Mouse (Mus musculus) adrenal gland, adult 18-20 months (tissue): Measurements from ENCODE around the gene Med16. TPM values are rescaled to one million over a fixed set of nuclear protein-coding genes. Genes with fewer than 3 reads are reported as not detected.

Experiments
- DNase-seq, 2 experiments: peaks; one replicate each; pipeline ENCODE4 v3.0.0; 2021 to 2022; ENCODE audit warnings: low spot score in 2 of 2
- total RNA-seq, 2 experiments: library from RNA; stranded (reverse); gene quantifications; 1 replicate in 1 of 2; 2 replicates in 1 of 2; pipeline ENCODE4 v1.2.3; 2021

Med16 gene
- total RNA-seq, 2 experiments from 2014 or later, result 32.7 to 40.7 TPM

GRCm38 (mm10) chr10:79918231-79919078 is 9.7 kb upstream of the Med16 start:
- no peak for DNase-seq

- DNase-seq, result no peak
Observed at GRCm38 (mm10) chr10:79917532-79918100, 8.9 kb upstream of the Med16 start.

GRCm38 (mm10) chr10:79916808-79917531 is 8.2 kb upstream of the Med16 start, which contains the start of gene Kiss1r:
Gene Kiss1r, plus strand, starts transcription at chr10:79916971.
- DNase-seq, result peak; percentile 90 to 92

GRCm38 (mm10) chr10:79916081-79916480 is 7.4 kb upstream of the Med16 start:
- no peak for DNase-seq

- DNase-seq, result no peak
Observed at GRCm38 (mm10) chr10:79914948-79915596, 6.3 kb upstream of the Med16 start.

- no peak for DNase-seq
Observed at GRCm38 (mm10) chr10:79914131-79914947, 5.6 kb upstream of the Med16 start.

GRCm38 (mm10) chr10:79912412-79912811 is 3.7 kb upstream of the Med16 start:
- no peak for DNase-seq

GRCm38 (mm10) chr10:79910556-79910955 is 1.8 kb upstream of the Med16 start, which contains the start of gene Gm26602:
Gene Gm26602, plus strand, starts transcription at chr10:79910856.
- no peak for DNase-seq

GRCm38 (mm10) chr10:79909092-79909922 is 584 bp upstream of the Med16 start:
- no peak for DNase-seq

GRCm38 (mm10) chr10:79907415-79907814 is 1.3 kb downstream of the Med16 start:
- no peak for DNase-seq

- no peak for DNase-seq
Observed at GRCm38 (mm10) chr10:79906712-79907111, 2.0 kb downstream of the Med16 start.

- no peak for DNase-seq
Observed at GRCm38 (mm10) chr10:79900951-79901410, 7.7 kb downstream of the Med16 start.

GRCm38 (mm10) chr10:79897316-79898245 is 11.1 kb downstream of the Med16 start:
- DNase-seq, result no peak

- no peak for DNase-seq
Observed at GRCm38 (mm10) chr10:79896814-79897213, 11.9 kb downstream of the Med16 start.

GRCm38 (mm10) chr10:79896306-79896705 is 12.4 kb downstream of the Med16 start:
- no peak for DNase-seq

GRCm38 (mm10) chr10:79892451-79893118 is 16.1 kb downstream of the Med16 start:
- DNase-seq, result peak; percentile 82 to 87

GRCm38 (mm10) chr10:79890670-79891069 is 18.1 kb downstream of the Med16 start, which contains the start of gene Cfd:
Gene Cfd, plus strand, starts transcription at chr10:79890853.
- DNase-seq, result no peak

- DNase-seq, result no peak
Observed at GRCm38 (mm10) chr10:79889386-79889785, 19.3 kb downstream of the Med16 start.
